8 mouse cellular contexts compared by ENCODE assay signal in genomic region chr11:57548618-57549550, GRCm38 (mm10). TPM values are rescaled to one million over a fixed set of nuclear protein-coding genes. Genes with fewer than 3 reads are reported as not detected.
DNase-seq lines count a peak whose midpoint lies in the region; ATAC-seq and TF ChIP-seq lines count a peak whose summit lies in the region.

No protein-coding gene starts in this region.

- no peak for TF ChIP-seq EP300 in CH12.LX (IDR thresholded peaks at IDR 0.05; ENCODE audit: low read length)
- no peak for TF ChIP-seq EP300 in liver, postnatal 0 days (IDR thresholded peaks at IDR 0.05; ENCODE audit: low read depth)

- H3K4me2 ChIP-seq in CH12.LX (ENCODE audit: insufficient read depth, low read depth, poor library complexity, severe bottlenecking), result no peak overlapping the region
- peak overlapping the region; percentile 34 for H3K4me2 ChIP-seq in forebrain, embryonic 14.5 days (ENCODE audit: low read length)
- 0 out of 2 replicates have a peak overlapping the region, but pooled peaks have one; percentile 11 for H3K4me2 ChIP-seq in liver, postnatal 0 days (ENCODE audit: low read depth, low read length)
- peak overlapping the region; percentile 44 for H3K4me2 ChIP-seq in neural tube, embryonic 15.5 days

- intact Hi-C loops in heart, postnatal 14 days (cut with DNase I), result loop anchor here (1.0 to 5.0 kb wide), 4 partner anchors 68 to 383 kb away; no protein-coding TSS in a partner anchor

- TF ChIP-seq CTCF in CH12.LX (conservative IDR thresholded peaks at IDR 0.05 in 1 of 2, IDR thresholded peaks at IDR 0.05 in 1 of 2; ENCODE audit: low read depth in 2 of 2, low read length in 2 of 2), result peak; percentile 96 to 98
- TF ChIP-seq CTCF in liver, postnatal 0 days (IDR thresholded peaks at IDR 0.05; ENCODE audit: low read depth), result peak; percentile 99

- ATAC-seq in cerebellum, adult (ENCODE audit: insufficient number of reproducible peaks, low FRiP score, low TSS enrichment), result peak; percentile 26; the same call in 1 of the 2 replicates
- ATAC-seq in forebrain, embryonic 14.5 days, result peak; percentile 83
- no peak for ATAC-seq in liver, postnatal 0 days
- ATAC-seq in neural tube, embryonic 15.5 days (ENCODE audit: low FRiP score), result peak; percentile 68

- no peak overlapping the region for H3K27ac ChIP-seq in CH12.LX (ENCODE audit: insufficient read depth, low read depth)
- H3K27ac ChIP-seq in forebrain, embryonic 14.5 days (ENCODE audit: low read depth, low read length), result peak overlapping the region; percentile 17; the same call in 1 of the 2 replicates
- H3K27ac ChIP-seq in liver, postnatal 0 days (ENCODE audit: low read depth), result no peak overlapping the region
- no peak overlapping the region for H3K27ac ChIP-seq in neural tube, embryonic 15.5 days (replicated peaks)

- peaks cover 9% of the 10 kb centered on the region for H3K27me3 ChIP-seq in CH12.LX (replicated peaks)
- no peaks in the 10 kb centered on the region for H3K27me3 ChIP-seq in forebrain, embryonic 14.5 days (replicated peaks; ENCODE audit: control insufficient read depth, insufficient read depth, low read length)
- no peaks in the 10 kb centered on the region for H3K27me3 ChIP-seq in liver, postnatal 0 days (ENCODE audit: insufficient read depth, low read length)
- H3K27me3 ChIP-seq in neural tube, embryonic 15.5 days (replicated peaks), result no peaks in the 10 kb centered on the region

- peak; percentile 76 for DNase-seq in CH12.LX (ENCODE audit: extremely low read depth)
- peak; percentile 93 for DNase-seq in forebrain, embryonic 14.5 days (ENCODE audit: low spot score)
- DNase-seq in heart, postnatal 14 days, result peak; percentile 85 to 91
- peak; percentile 32 for DNase-seq in large intestine, adult 2 months (ENCODE audit: low read depth, low spot score)
- peak; percentile 88 for DNase-seq in liver, postnatal 0 days
- DNase-seq in testis, postnatal 10 days (ENCODE audit: low spot score), result peak; percentile 94

- no peaks in the 10 kb centered on the region for H3K79me2 ChIP-seq in CH12.LX (replicated peaks; ENCODE audit: control insufficient read depth, extremely low read depth, insufficient read depth, poor library complexity, severe bottlenecking)

- in situ Hi-C loops in CH12.LX (cut with MboI; ENCODE audit: low pct_ligation_motif_present, low pct_unique_long_range_greater_than_20kb, low sequenced_read_pairs), result loop anchor here (5.0 to 25.0 kb wide), 3 partner anchors 208 to 388 kb away; no protein-coding TSS in a partner anchor

- H3K36me3 ChIP-seq in CH12.LX (replicated peaks in 1 of 2; ENCODE audit: control insufficient read depth in 1 of 2, insufficient read depth in 1 of 2, low read length in 1 of 2), result no peaks in the 10 kb centered on the region
- H3K36me3 ChIP-seq in forebrain, embryonic 14.5 days (ENCODE audit: control insufficient read depth, insufficient read depth, low read length), result no peaks in the 10 kb centered on the region
- H3K36me3 ChIP-seq in liver, postnatal 0 days (replicated peaks; ENCODE audit: insufficient read depth, low read length), result no peaks in the 10 kb centered on the region
- no peaks in the 10 kb centered on the region for H3K36me3 ChIP-seq in neural tube, embryonic 15.5 days

- dilution Hi-C loops in CH12.LX (cut with MboI; ENCODE audit: extremely low pct_ligation_motif_present, extremely low pct_unique_long_range_greater_than_20kb, low sequenced_read_pairs), result no loop called here

- peaks cover 6 to 12% of the 10 kb centered on the region in 2 experiments for H3K4me1 ChIP-seq in CH12.LX (ENCODE audit: control insufficient read depth in 1 of 2, insufficient read depth in 2 of 2)
- peaks cover 24% of the 10 kb centered on the region for H3K4me1 ChIP-seq in forebrain, embryonic 14.5 days (ENCODE audit: control insufficient read depth, insufficient read depth, low read length)
- H3K4me1 ChIP-seq in liver, postnatal 0 days (ENCODE audit: insufficient read depth), result no peaks in the 10 kb centered on the region
- H3K4me1 ChIP-seq in neural tube, embryonic 15.5 days, result peaks cover 19% of the 10 kb centered on the region

- TF ChIP-seq RAD21 in CH12.LX (IDR thresholded peaks at IDR 0.05; ENCODE audit: low read depth, low read length), result peak; percentile 98

- no peak for TF ChIP-seq POLR2A in CH12.LX (IDR thresholded peaks at IDR 0.05; ENCODE audit: low read depth, low read length)

- peaks cover 5% of the 10 kb centered on the region for H3K9me3 ChIP-seq in CH12.LX (replicated peaks; ENCODE audit: low read length)
- H3K9me3 ChIP-seq in forebrain, embryonic 14.5 days (replicated peaks; ENCODE audit: control insufficient read depth, low read length), result no peaks in the 10 kb centered on the region
- H3K9me3 ChIP-seq in liver, postnatal 0 days (ENCODE audit: low read length), result no peaks in the 10 kb centered on the region
- H3K9me3 ChIP-seq in neural tube, embryonic 15.5 days (replicated peaks), result no peaks in the 10 kb centered on the region

- no peak overlapping the region for H3K9ac ChIP-seq in CH12.LX (ENCODE audit: insufficient read depth, low read depth)
- peak overlapping the region; percentile 33; the same call in 1 of the 2 replicates for H3K9ac ChIP-seq in forebrain, embryonic 14.5 days (ENCODE audit: low read length)
- no peak overlapping the region for H3K9ac ChIP-seq in liver, postnatal 0 days (replicated peaks)
- H3K9ac ChIP-seq in neural tube, embryonic 15.5 days (replicated peaks), result no peak overlapping the region

- H3K4me3 ChIP-seq in CH12.LX (replicated peaks in 1 of 3; ENCODE audit: low read depth in 2 of 3, low read length in 2 of 3, poor library complexity in 1 of 3), result no peak overlapping the region
- H3K4me3 ChIP-seq in forebrain, embryonic 14.5 days (ENCODE audit: low read depth, low read length), result no peak overlapping the region
- no peak overlapping the region for H3K4me3 ChIP-seq in liver, postnatal 0 days (ENCODE audit: low read depth, low read length)
- no peak overlapping the region for H3K4me3 ChIP-seq in neural tube, embryonic 15.5 days (replicated peaks)

- WGBS in forebrain, embryonic 14.5 days, result 25% methylated on average over 18 of the region's 18 CpGs
- 35% methylated on average over 18 of the region's 18 CpGs for WGBS in large intestine, adult 2 months
- 48% methylated on average over 18 of the region's 18 CpGs for WGBS in liver, postnatal 0 days (ENCODE audit: insufficient replicate concordance)
- WGBS in neural tube, embryonic 15.5 days, result 21% methylated on average over 18 of the region's 18 CpGs

TF ChIP-seq in CH12.LX, 34 proteins besides CTCF, POLR2A, EP300 and RAD21:
- TF ChIP-seq NELFE (IDR thresholded peaks at IDR 0.05; ENCODE audit: low read depth, low read length) (peak; percentile 57; the same call in 1 of the 2 replicates), BHLHE40 (IDR thresholded peaks at IDR 0.05; ENCODE audit: low read depth, low read length) (peak; percentile 47; the same call in 1 of the 2 replicates), MAX (IDR thresholded peaks at IDR 0.05; ENCODE audit: low read length) (peak; percentile 93), UBTF (IDR thresholded peaks at IDR 0.05; ENCODE audit: low read depth, low read length) (no peak), SMC3 (IDR thresholded peaks at IDR 0.05; ENCODE audit: low read depth, low read length) (peak; percentile 90), KAT2A (IDR thresholded peaks at IDR 0.05; ENCODE audit: insufficient replicate concordance, low read length) (no peak), MYC (IDR thresholded peaks at IDR 0.05; ENCODE audit: low read depth, low read length) (peak; percentile 92), MEF2A (IDR thresholded peaks at IDR 0.05; ENCODE audit: borderline replicate concordance, low read depth, low read length) (0 out of 2 replicates have a peak, but pooled peaks have one; percentile 51), ZC3H11A (IDR thresholded peaks at IDR 0.05; ENCODE audit: low read depth, low read length) (peak; percentile 59), CHD2 (IDR thresholded peaks at IDR 0.05; ENCODE audit: low read length) (no peak), NRF1 (IDR thresholded peaks at IDR 0.05; ENCODE audit: low read depth, low read length) (0 out of 2 replicates have a peak, but pooled peaks have one; percentile 7), JUND (conservative IDR thresholded peaks at IDR 0.05; ENCODE audit: low read depth, low read length) (no peak), TCF12 (IDR thresholded peaks at IDR 0.05; ENCODE audit: low read depth, low read length) (peak; percentile 26; the same call in 1 of the 2 replicates), MXI1 (IDR thresholded peaks at IDR 0.05; ENCODE audit: low read depth, low read length) (peak; percentile 38; the same call in 1 of the 2 replicates), E2F4 (IDR thresholded peaks at IDR 0.05; ENCODE audit: insufficient replicate concordance, low read depth, low read length) (no peak), IRF4 (IDR thresholded peaks at IDR 0.05; ENCODE audit: low read depth, low read length) (0 out of 2 replicates have a peak, but pooled peaks have one; percentile 7)

RNA-seq across cellular contexts. Expression of gene Mfap3, which starts 30.4 kb away (rescaled TPM):
- 22.6 TPM in 2 replicates for total RNA-seq in CH12.LX (2012; rRNA removed)
- total RNA-seq in CH12.LX (2014; rRNA removed), result 25.0 and 27.0 TPM in 2 replicates
- 28.5 and 32.2 TPM in 2 replicates for polyA plus RNA-seq in CH12.LX (2012; ENCODE audit: insufficient read length, low read depth)
- 68.3 and 71.4 TPM in 2 replicates for polyA plus RNA-seq in forebrain, embryonic 14.5 days (2014; fragmentation: Nextera tagmentation; extraction: Ambion mirVana)
- total RNA-seq in heart, postnatal 14 days (2021), result 10 to 100 TPM; 17.6 to 18.7 TPM
- 7.4 and 12.9 TPM in 2 replicates for polyA plus RNA-seq in large intestine, adult 2 months (2012; rRNA removed)
- 11.7 and 13.6 TPM in 2 replicates for polyA plus RNA-seq in liver, postnatal 0 days (2015; fragmentation: Nextera tagmentation; extraction: Ambion mirVana)
- polyA plus RNA-seq in neural tube, embryonic 15.5 days (2015; fragmentation: Nextera tagmentation; extraction: Ambion mirVana), result 52.2 and 57.6 TPM in 2 replicates

RNA-seq across cellular contexts. Expression of gene Fam114a2, which starts 30.5 kb away (rescaled TPM):
- total RNA-seq in CH12.LX (2012; rRNA removed), result 42.0 and 54.3 TPM in 2 replicates
- 65.9 and 66.4 TPM in 2 replicates for total RNA-seq in CH12.LX (2014; rRNA removed)
- 47.9 and 49.8 TPM in 2 replicates for polyA plus RNA-seq in CH12.LX (2012; ENCODE audit: insufficient read length, low read depth)
- polyA plus RNA-seq in forebrain, embryonic 14.5 days (2014; fragmentation: Nextera tagmentation; extraction: Ambion mirVana), result 73.6 and 76.3 TPM in 2 replicates
- total RNA-seq in heart, postnatal 14 days (2021), result 10 to 100 TPM; 41.5 to 42.8 TPM
- polyA plus RNA-seq in large intestine, adult 2 months (2012; rRNA removed), result 29.2 and 36.4 TPM in 2 replicates
- 22.7 and 22.9 TPM in 2 replicates for polyA plus RNA-seq in liver, postnatal 0 days (2015; fragmentation: Nextera tagmentation; extraction: Ambion mirVana)
- polyA plus RNA-seq in neural tube, embryonic 15.5 days (2015; fragmentation: Nextera tagmentation; extraction: Ambion mirVana), result 74.2 and 80.5 TPM in 2 replicates

Comparison
In these comparisons a context has a peak if more than half of its experiments do, and no peak if none do; other contexts are left out.
1. DNase-seq: peak in every context shown above with its lines; median percentile 94 in testis, postnatal 10 days; 93 in forebrain, embryonic 14.5 days; 88 in heart, postnatal 14 days; 88 in liver, postnatal 0 days; 76 in CH12.LX; 32 in large intestine, adult 2 months.